Mouse (Mus musculus) lung, embryonic 16.5 days (tissue): Measurements from ENCODE around the gene Acot5. TPM values are rescaled to one million over a fixed set of nuclear protein-coding genes. Genes with fewer than 3 reads are reported as not detected.
A peak's percentile ranks its signal among the peaks of the same experiment; 100 is the strongest.
"Not testable (repeated sequence)": the region's sequence is repeated elsewhere in the genome, so short reads cannot be mapped to it uniquely, and the experiment has no call there.

Experiments used
- ATAC-seq: fragments of 200-750 bp; cut with Nextera tagmentation; 2 replicates; pipeline ENCODE4 v1.8.0; 2017; ENCODE audit warnings: low read depth, mild to moderate bottlenecking, moderate library complexity
- H3K27ac ChIP-seq: fragments of 300-500 bp; sonication (generic); 2 replicates; pipeline ENCODE4 v1.5.1; 2014; ENCODE audit warnings: mild to moderate bottlenecking, control low read depth, low read length
- H3K27me3 ChIP-seq: fragments of 300-500 bp; sonication (generic); 2 replicates; pipeline ENCODE4 v1.6.1; 2014; ENCODE audit warnings: low read depth, low read length, mixed read lengths; ENCODE audit not compliant: control insufficient read depth, insufficient read depth
- H3K36me3 ChIP-seq: fragments of 300-500 bp; sonication (generic); 2 replicates; pipeline ENCODE4 v1.6.1; 2014; ENCODE audit warnings: low read length; ENCODE audit not compliant: control insufficient read depth, insufficient read depth
- H3K4me1 ChIP-seq: fragments of 300-500 bp; sonication (generic); replicated peaks from 2 replicates; pipeline ENCODE4 v1.6.1; 2014; ENCODE audit warnings: low read length, mixed read lengths; ENCODE audit not compliant: control insufficient read depth, insufficient read depth
- H3K4me2 ChIP-seq: fragments of 300-500 bp; sonication (generic); 2 replicates; pipeline ENCODE4 v1.6.1; 2014; ENCODE audit warnings: low read depth, low read length, control low read depth
- H3K4me3 ChIP-seq: fragments of 300-500 bp; sonication (generic); 2 replicates; pipeline ENCODE4 v1.5.1; 2014; ENCODE audit warnings: mild to moderate bottlenecking, low read length, control low read depth
- H3K9ac ChIP-seq: fragments of 300-500 bp; sonication (generic); 2 replicates; pipeline ENCODE4 v1.6.1; 2014; ENCODE audit warnings: low read length, control low read depth
- H3K9me3 ChIP-seq: fragments of 300-500 bp; sonication (generic); 2 replicates; pipeline ENCODE4 v1.6.1; 2016; ENCODE audit warnings: low read length; ENCODE audit not compliant: control insufficient read depth
- WGBS: fragments of 180-500 bp; shearing (Covaris S2); extraction: QIAGEN DNeasy Blood & Tissue Kit; methylation state at CpG from one replicate; pipeline ENCODE4 v1.1.7; 2014; 5-methylcytosine and 5-hydroxymethylcytosine counted together
- polyA plus RNA-seq: library from polyadenylated mRNA; unstranded; fragments of >200 nt; fragmentation: Nextera tagmentation; extraction: Ambion mirVana; gene quantifications from 2 replicates; pipeline ENCODE4 v1.2.1, GENCODE M21; 2015

Gene Acot5
- polyA plus RNA-seq, 1 experiment from 2014 or later: not detected

DNA sequence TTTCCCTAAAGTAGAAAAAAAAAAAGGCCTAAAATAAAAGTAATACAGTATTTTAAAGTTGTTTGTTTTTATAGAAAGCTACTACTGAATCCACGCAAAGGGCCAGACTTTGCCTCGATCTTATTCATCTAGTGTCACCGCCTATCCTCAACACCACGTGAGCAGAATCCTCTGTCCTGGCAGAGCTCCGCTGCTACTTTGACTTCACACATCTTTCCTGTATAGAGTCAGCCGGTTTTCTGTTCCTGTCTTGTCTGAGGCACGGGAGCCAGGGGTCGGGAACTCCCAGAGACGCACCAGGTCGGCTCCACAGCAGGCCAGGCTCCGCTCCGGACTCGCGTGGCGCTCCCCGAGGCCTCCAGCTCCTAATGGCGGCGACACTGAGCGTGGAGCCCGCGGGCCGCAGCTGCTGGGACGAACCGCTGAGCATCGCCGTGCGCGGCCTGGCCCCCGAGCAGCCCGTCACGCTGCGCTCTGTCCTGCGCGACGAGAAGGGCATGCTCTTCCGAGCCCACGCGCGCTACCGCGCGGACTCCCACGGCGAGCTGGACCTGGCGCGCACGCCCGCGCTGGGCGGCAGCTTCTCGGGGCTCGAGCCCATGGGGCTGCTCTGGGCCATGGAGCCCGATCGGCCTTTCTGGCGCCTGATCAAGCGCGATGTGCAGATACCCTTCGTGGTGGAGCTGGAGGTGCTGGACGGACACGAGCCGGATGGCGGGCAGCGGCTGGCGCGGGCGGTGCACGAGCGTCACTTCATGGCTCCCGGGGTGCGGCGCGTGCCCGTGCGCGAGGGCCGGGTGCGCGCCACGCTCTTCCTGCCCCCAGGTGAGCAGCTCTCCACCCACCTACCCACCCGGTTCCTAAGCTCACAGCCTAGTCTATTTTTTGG is 31.7 kb downstream of the Acot5 start, which contains the start of gene Acot6:
TSS of gene Acot6 (plus strand) at position 51 of the 889 bp plus-strand sequence.
- peak; percentile 82 for ATAC-seq
- not testable (repeated sequence) for H3K4me1 ChIP-seq, H3K36me3 ChIP-seq, H3K27me3 ChIP-seq, H3K9me3 ChIP-seq
- H3K4me3 ChIP-seq: peak within 1 kb of the TSS; percentile 60
- under 1% methylated on average over 68 of the region's 80 CpGs for WGBS
- 0 out of 2 replicates have a peak within 1 kb of the TSS, but pooled peaks have one; percentile 27 for H3K27ac ChIP-seq
- peak within 1 kb of the TSS; percentile 87 for H3K4me2 ChIP-seq
- H3K9ac ChIP-seq: peak within 1 kb of the TSS; percentile 76

- 43% methylated on average over 2 of the region's 2 CpGs for WGBS
- H3K4me1 ChIP-seq: no peaks in the 10 kb centered on the region
- peak overlapping the region; percentile 60 for H3K4me3 ChIP-seq
- H3K9me3 ChIP-seq: no peaks in the 10 kb centered on the region
- H3K36me3 ChIP-seq: no peaks in the 10 kb centered on the region
- 0 out of 2 replicates have a peak, but pooled peaks have one; percentile 20 for ATAC-seq
- no peaks in the 10 kb centered on the region for H3K27me3 ChIP-seq
- no peak overlapping the region for H3K27ac ChIP-seq
- H3K4me2 ChIP-seq: peak overlapping the region; percentile 87
- peak overlapping the region; percentile 76 for H3K9ac ChIP-seq
Measured at GRCm38 (mm10) chr12:84101493-84101845, 32.3 kb downstream of the Acot5 start.

GRCm38 (mm10) chr12:84107012-84107411 is 37.9 kb downstream of the Acot5 start:
- H3K4me3 ChIP-seq: no peak overlapping the region

DNA sequence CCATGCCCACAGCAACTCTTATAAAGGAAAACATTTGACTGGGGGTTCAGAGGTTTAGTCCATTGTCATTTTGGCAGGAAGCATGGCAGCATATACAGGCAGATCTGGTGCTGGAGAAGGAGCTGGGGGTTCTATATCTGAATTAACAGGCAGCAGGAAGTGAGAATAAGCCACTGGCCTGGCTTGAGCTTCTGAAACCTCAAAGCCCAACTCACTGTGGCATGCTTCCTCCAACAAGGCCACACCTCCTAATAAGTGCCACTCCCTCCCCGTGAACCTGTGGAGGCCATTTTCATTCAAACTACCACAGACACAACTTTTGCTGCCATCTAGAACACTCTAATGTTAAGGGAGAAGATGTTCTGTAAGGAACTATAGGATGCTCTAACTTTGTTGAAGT is 38.6 kb downstream of the Acot5 start:
- no peak for ATAC-seq
- no peak overlapping the region for H3K4me2 ChIP-seq
- H3K36me3 ChIP-seq: no peaks in the 10 kb centered on the region
- H3K9ac ChIP-seq: no peak overlapping the region
- no peak overlapping the region for H3K27ac ChIP-seq
- H3K4me3 ChIP-seq: no peak overlapping the region
- no peaks in the 10 kb centered on the region for H3K27me3 ChIP-seq
- 57% methylated on average over 1 of the region's 1 CpGs for WGBS
- no peaks in the 10 kb centered on the region for H3K4me1 ChIP-seq
- H3K9me3 ChIP-seq: no peaks in the 10 kb centered on the region

More at GRCm38 (mm10) chr12:84107012-84107411, 37.9 kb downstream of the Acot5 start:
- H3K4me1 ChIP-seq: no peaks in the 10 kb centered on the region
- 85% methylated on average over 3 of the region's 3 CpGs for WGBS
- no peak for ATAC-seq
- no peaks in the 10 kb centered on the region for H3K27me3 ChIP-seq
- H3K27ac ChIP-seq: no peak overlapping the region
- H3K4me2 ChIP-seq: no peak overlapping the region
- no peaks in the 10 kb centered on the region for H3K9me3 ChIP-seq
- H3K36me3 ChIP-seq: no peaks in the 10 kb centered on the region
- no peak overlapping the region for H3K9ac ChIP-seq

DNA sequence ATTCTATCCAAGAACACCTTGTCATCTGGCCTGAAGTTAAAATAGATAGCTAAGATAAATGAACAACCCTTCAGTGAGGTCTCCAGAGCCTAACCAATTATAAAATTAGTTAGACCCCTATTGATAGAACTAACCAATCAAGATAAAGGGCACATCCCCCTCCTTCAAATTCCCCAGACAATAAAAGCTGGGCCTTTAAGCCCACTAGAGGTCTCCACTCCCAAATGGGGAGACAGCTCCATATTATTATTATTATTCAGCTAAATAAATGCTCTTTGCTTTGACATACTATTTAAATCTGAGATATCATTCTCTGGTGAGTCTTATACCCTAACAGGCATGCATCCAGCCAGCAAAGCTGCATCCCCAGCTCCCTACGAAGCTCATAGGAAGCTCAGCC is 40.8 kb downstream of the Acot5 start:
- ATAC-seq: no peak
- H3K9ac ChIP-seq: no peak overlapping the region
- 66% methylated on average over 1 of the region's 1 CpGs for WGBS
- H3K27me3 ChIP-seq: no peaks in the 10 kb centered on the region
- peaks cover 2% of the 10 kb centered on the region for H3K4me1 ChIP-seq
- H3K4me2 ChIP-seq: no peak overlapping the region
- H3K36me3 ChIP-seq: no peaks in the 10 kb centered on the region
- no peak overlapping the region for H3K4me3 ChIP-seq
- no peaks in the 10 kb centered on the region for H3K9me3 ChIP-seq
- H3K27ac ChIP-seq: no peak overlapping the region

- no peak overlapping the region for H3K4me2 ChIP-seq
- no peaks in the 10 kb centered on the region for H3K9me3 ChIP-seq
- H3K4me1 ChIP-seq: peaks cover 5% of the 10 kb centered on the region
- H3K27ac ChIP-seq: no peak overlapping the region
- H3K4me3 ChIP-seq: no peak overlapping the region
- ATAC-seq: no peak
- no peaks in the 10 kb centered on the region for H3K27me3 ChIP-seq
- WGBS: 93% methylated on average over 4 of the region's 4 CpGs
- H3K36me3 ChIP-seq: no peaks in the 10 kb centered on the region
- no peak overlapping the region for H3K9ac ChIP-seq
Measured at GRCm38 (mm10) chr12:84110814-84111213, 41.7 kb downstream of the Acot5 start.

- Histone ChIP-seq H3K4me2 (peak overlapping the region; percentile 83), H3K4me3 (peak overlapping the region; percentile 74), H3K9me3 (no peaks in the 10 kb centered on the region), H3K27ac (no peak overlapping the region), H3K27me3 (no peaks in the 10 kb centered on the region), H3K36me3 (no peaks in the 10 kb centered on the region), H3K9ac (peak overlapping the region; percentile 39; the same call in 1 of the 2 replicates), H3K4me1 (peaks cover 5% of the 10 kb centered on the region)
- no peak for ATAC-seq
- WGBS: 26% methylated on average over 6 of the region's 6 CpGs
Measured at GRCm38 (mm10) chr12:84113676-84114075, 44.6 kb downstream of the Acot5 start.

DNA sequence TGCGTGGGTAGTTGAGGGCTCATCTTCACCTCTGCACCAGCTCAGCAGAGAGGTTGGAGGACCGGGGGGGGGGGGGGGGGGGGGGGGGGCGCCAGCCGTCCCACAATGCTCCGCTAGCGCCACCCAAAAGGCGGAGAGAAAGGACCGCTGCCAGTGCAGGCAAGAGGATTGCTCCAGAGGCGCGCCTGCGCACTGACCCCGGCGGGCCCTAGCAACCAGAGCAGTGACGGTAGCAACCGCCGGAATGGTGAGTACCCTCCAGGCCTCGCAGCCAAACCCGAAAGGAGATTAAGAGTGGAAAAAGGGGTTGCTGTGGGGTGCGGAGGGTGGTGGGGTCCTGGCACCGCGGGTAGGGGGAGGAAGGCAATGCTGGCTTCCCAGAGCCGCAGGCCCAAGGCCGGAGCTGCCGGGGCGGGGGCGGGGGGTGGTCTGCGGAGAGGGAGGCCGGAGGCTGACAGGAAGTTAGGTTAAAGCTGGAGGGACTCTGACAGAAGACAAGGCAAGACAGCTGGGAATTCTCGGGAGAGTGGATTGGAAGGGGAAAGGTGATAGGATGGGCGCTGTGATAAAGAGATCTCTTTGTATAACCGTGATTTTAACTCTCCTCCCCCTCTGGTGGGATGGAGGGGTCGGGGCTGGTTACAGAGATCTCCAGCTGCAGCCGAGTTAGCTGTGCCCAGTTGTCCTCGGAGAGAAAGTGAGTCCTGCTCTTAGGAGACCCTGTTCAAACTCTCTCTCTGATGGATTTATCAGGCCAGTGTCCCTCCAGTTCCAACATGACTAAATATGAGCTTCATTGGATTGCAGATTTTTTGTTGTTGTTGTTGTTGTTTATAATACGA is 45.2 kb downstream of the Acot5 start, which contains the start of gene Dnal1:
TSS of gene Dnal1 (plus strand) at position 214 of the 842 bp plus-strand sequence.
- no peaks in the 10 kb centered on the region for H3K9me3 ChIP-seq
- no peaks in the 10 kb centered on the region for H3K27me3 ChIP-seq
- peak within 1 kb of the TSS; percentile 83 for H3K4me2 ChIP-seq
- H3K4me3 ChIP-seq: peak within 1 kb of the TSS; percentile 74
- peaks cover 5% of the 10 kb centered on the region for H3K4me1 ChIP-seq
- peak within 1 kb of the TSS; percentile 79 for H3K9ac ChIP-seq
- no peaks in the 10 kb centered on the region for H3K36me3 ChIP-seq
- peak within 1 kb of the TSS; percentile 29 for H3K27ac ChIP-seq
- 3% methylated on average over 30 of the region's 35 CpGs for WGBS
- peak; percentile 99 for ATAC-seq

GRCm38 (mm10) chr12:84119584-84119983 is 50.5 kb downstream of the Acot5 start:
- H3K4me3 ChIP-seq: no peak overlapping the region
- H3K4me2 ChIP-seq: no peak overlapping the region
- 95% methylated on average over 5 of the region's 5 CpGs for WGBS
- no peak for ATAC-seq
- no peaks in the 10 kb centered on the region for H3K36me3 ChIP-seq
- H3K9ac ChIP-seq: no peak overlapping the region
- H3K27ac ChIP-seq: no peak overlapping the region
- no peaks in the 10 kb centered on the region for H3K27me3 ChIP-seq
- H3K9me3 ChIP-seq: no peaks in the 10 kb centered on the region
- H3K4me1 ChIP-seq: peaks cover 8% of the 10 kb centered on the region
